Mouse (Mus musculus): ENCODE measurements at regions not wholly inside any gene's neighbourhood (a gene's known extent, or its start where the extent isn't known, plus 50 kb on each side); places are given as distances from the start of the nearest gene placed in this dataset.

DNA sequence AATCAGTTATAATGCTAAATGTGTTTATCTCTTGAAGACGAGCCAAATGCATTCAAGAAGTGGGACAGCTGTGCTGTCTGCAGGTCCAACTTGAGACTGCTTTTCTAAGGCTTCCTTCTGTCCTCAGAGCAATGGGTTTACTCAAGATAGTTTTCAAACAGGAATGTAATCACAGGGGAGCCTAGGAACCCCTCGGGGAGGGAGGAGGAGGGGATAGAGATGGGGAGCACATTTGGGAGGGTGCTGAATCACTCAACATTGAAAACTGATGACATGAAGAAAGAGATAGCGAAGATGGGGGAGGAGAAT, 56.5 kb upstream of the Frem1 start:
- Histone ChIP-seq H3K9me3 (ENCODE audit: control insufficient read depth, low read length) (no peaks in the 10 kb centered on the region), H3K4me1 (ENCODE audit: control insufficient read depth in 2 of 2, insufficient read depth in 2 of 2, low read length in 2 of 2) (peaks cover 5 to 15% of the 10 kb centered on the region in 2 experiments), H3K27ac (replicated peaks in 1 of 2; ENCODE audit: control insufficient read depth in 1 of 2, insufficient read depth in 1 of 2, low read depth in 2 of 2, low read length in 2 of 2) (no peak overlapping the region), H3K4me2 (ENCODE audit: low read length) (no peak overlapping the region), H3K27me3 (ENCODE audit: control insufficient read depth, insufficient read depth, low read length) (no peaks in the 10 kb centered on the region), H3K36me3 (ENCODE audit: control insufficient read depth, insufficient read depth, low read length) (no peaks in the 10 kb centered on the region), H3K9ac (ENCODE audit: low read length) (no peak overlapping the region), H3K4me3 (ENCODE audit: control insufficient read depth in 1 of 2, insufficient read depth in 1 of 2, low read depth in 1 of 2, low read length in 2 of 2) (no peak overlapping the region)
- WGBS: 52% methylated on average over 3 of the region's 3 CpGs
- no peak for ATAC-seq (ENCODE audit: insufficient number of reproducible peaks, insufficient read depth, low FRiP score, low read depth)

DNA sequence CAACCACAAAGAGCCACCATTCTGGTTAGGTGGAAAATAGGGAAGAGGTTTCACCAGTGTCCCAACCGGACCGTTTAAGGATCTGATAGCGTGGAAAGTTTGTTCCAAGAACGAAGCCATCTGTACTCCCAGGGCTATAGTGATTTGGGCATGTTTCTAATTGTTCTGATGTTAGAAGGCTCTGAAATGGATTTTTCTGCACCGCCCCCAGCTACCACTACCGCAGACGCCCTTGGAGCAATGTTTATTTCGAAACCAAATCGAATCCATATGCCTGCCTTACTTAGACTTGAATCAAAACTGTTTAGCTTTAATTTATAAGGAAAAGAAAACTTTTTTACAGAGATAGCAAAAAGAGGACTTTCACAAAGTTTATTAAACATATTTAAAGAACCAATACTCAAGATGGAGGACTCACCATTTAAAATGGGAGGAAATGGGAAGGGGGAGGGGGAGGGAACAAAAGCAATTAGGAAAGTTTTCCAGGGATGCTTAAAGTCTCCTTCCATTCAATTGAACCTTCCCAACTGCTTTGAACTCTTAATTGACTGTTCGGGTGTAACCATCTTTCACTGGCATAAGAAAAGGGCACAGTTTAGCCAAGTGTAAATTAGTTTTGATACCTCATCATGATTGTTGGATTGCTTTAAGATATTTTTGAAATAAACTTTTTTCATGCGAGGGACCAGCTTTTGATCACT, 56.0 kb upstream of the Frem1 start:
- H3K9me3 ChIP-seq (ENCODE audit: control insufficient read depth, low read length): no peaks in the 10 kb centered on the region
- H3K9ac ChIP-seq (ENCODE audit: low read length): no peak overlapping the region
- H3K4me2 ChIP-seq (ENCODE audit: low read length): no peak overlapping the region
- ATAC-seq (ENCODE audit: insufficient number of reproducible peaks, insufficient read depth, low FRiP score, low read depth): no peak
- WGBS: 85% methylated on average over 11 of the region's 11 CpGs
- peaks cover 5 to 15% of the 10 kb centered on the region in 2 experiments for H3K4me1 ChIP-seq (ENCODE audit: control insufficient read depth in 2 of 2, insufficient read depth in 2 of 2, low read length in 2 of 2)
- no peaks in the 10 kb centered on the region for H3K27me3 ChIP-seq (ENCODE audit: control insufficient read depth, insufficient read depth, low read length)
- H3K27ac ChIP-seq (replicated peaks in 1 of 2; ENCODE audit: control insufficient read depth in 1 of 2, insufficient read depth in 1 of 2, low read depth in 2 of 2, low read length in 2 of 2): no peak overlapping the region
- no peaks in the 10 kb centered on the region for H3K36me3 ChIP-seq (ENCODE audit: control insufficient read depth, insufficient read depth, low read length)
- H3K4me3 ChIP-seq (ENCODE audit: control insufficient read depth in 1 of 2, insufficient read depth in 1 of 2, low read depth in 1 of 2, low read length in 2 of 2): no peak overlapping the region

- no peak overlapping the region for H3K4me3 ChIP-seq (ENCODE audit: control insufficient read depth in 1 of 2, insufficient read depth in 1 of 2, low read depth in 1 of 2, low read length in 2 of 2)
- no peaks in the 10 kb centered on the region for H3K9me3 ChIP-seq (ENCODE audit: control insufficient read depth, low read length)
- no peaks in the 10 kb centered on the region for H3K36me3 ChIP-seq (ENCODE audit: control insufficient read depth, insufficient read depth, low read length)
- H3K27me3 ChIP-seq (ENCODE audit: control insufficient read depth, insufficient read depth, low read length): no peaks in the 10 kb centered on the region
- no peak overlapping the region for H3K4me2 ChIP-seq (ENCODE audit: low read length)
- H3K4me1 ChIP-seq (ENCODE audit: control insufficient read depth in 2 of 2, insufficient read depth in 2 of 2, low read length in 2 of 2): peaks cover 7 to 15% of the 10 kb centered on the region in 2 experiments
- H3K9ac ChIP-seq (ENCODE audit: low read length): no peak overlapping the region
- H3K27ac ChIP-seq (replicated peaks in 1 of 2; ENCODE audit: control insufficient read depth in 1 of 2, insufficient read depth in 1 of 2, low read depth in 2 of 2, low read length in 2 of 2): no peak overlapping the region
- ATAC-seq (ENCODE audit: insufficient number of reproducible peaks, insufficient read depth, low FRiP score, low read depth): no peak
- WGBS: 35% methylated on average over 2 of the region's 2 CpGs
These were observed 55.0 kb upstream of the Frem1 start for GRCm38 (mm10) chr4:83107161-83107560.

GRCm38 (mm10) chr4:83104045-83104681, 52.0 kb upstream of the Frem1 start:
- Histone ChIP-seq H3K4me3 (ENCODE audit: control insufficient read depth in 1 of 2, insufficient read depth in 1 of 2, low read depth in 1 of 2, low read length in 2 of 2) (no peak overlapping the region), H3K4me1 (ENCODE audit: control insufficient read depth in 2 of 2, insufficient read depth in 2 of 2, low read length in 2 of 2) (peaks cover 10 to 15% of the 10 kb centered on the region in 2 experiments), H3K4me2 (ENCODE audit: low read length) (peak overlapping the region; percentile 45), H3K9ac (ENCODE audit: low read length) (no peak overlapping the region), H3K27ac (replicated peaks in 1 of 2; ENCODE audit: control insufficient read depth in 1 of 2, insufficient read depth in 1 of 2, low read depth in 2 of 2, low read length in 2 of 2) (peak overlapping the region; percentile 71 to 74), H3K9me3 (ENCODE audit: control insufficient read depth, low read length) (no peaks in the 10 kb centered on the region), H3K27me3 (ENCODE audit: control insufficient read depth, insufficient read depth, low read length) (no peaks in the 10 kb centered on the region), H3K36me3 (ENCODE audit: control insufficient read depth, insufficient read depth, low read length) (no peaks in the 10 kb centered on the region)
- ATAC-seq (ENCODE audit: insufficient number of reproducible peaks, insufficient read depth, low FRiP score, low read depth): peak; percentile 87
- 7% methylated on average over 5 of the region's 5 CpGs for WGBS

DNA sequence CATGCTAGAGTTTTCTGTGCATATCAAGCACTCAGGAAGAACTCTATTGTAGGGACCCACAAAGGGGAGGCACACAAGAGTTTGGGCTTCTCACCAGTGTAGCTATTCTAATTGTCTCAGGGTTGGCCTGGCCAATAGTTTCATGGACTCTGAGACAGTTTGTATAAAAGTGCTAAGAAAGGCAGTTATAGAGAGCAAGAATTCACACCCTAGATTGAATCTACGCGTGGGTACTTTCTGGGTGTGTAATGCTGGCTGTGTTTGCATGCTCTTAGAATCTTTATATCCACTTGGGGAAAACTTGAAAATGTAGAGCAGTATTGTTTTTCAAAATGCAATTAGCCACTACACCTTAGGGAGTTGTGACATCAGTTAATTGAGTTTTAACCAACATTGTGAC, 50.8 kb upstream of the Frem1 start:
- Histone ChIP-seq H3K4me2 (ENCODE audit: low read length) (no peak overlapping the region), H3K9me3 (ENCODE audit: control insufficient read depth, low read length) (no peaks in the 10 kb centered on the region), H3K9ac (ENCODE audit: low read length) (no peak overlapping the region), H3K4me1 (ENCODE audit: control insufficient read depth in 2 of 2, insufficient read depth in 2 of 2, low read length in 2 of 2) (peaks cover 12 to 18% of the 10 kb centered on the region in 2 experiments), H3K4me3 (ENCODE audit: control insufficient read depth in 1 of 2, insufficient read depth in 1 of 2, low read depth in 1 of 2, low read length in 2 of 2) (no peak overlapping the region), H3K36me3 (ENCODE audit: control insufficient read depth, insufficient read depth, low read length) (no peaks in the 10 kb centered on the region), H3K27ac (replicated peaks in 1 of 2; ENCODE audit: control insufficient read depth in 1 of 2, insufficient read depth in 1 of 2, low read depth in 2 of 2, low read length in 2 of 2) (no peak overlapping the region), H3K27me3 (ENCODE audit: control insufficient read depth, insufficient read depth, low read length) (no peaks in the 10 kb centered on the region)
- WGBS: 96% methylated on average over 2 of the region's 2 CpGs
- ATAC-seq (ENCODE audit: insufficient number of reproducible peaks, insufficient read depth, low FRiP score, low read depth): no peak

- WGBS: 59% methylated on average over 3 of the region's 3 CpGs
- Histone ChIP-seq H3K27me3 (ENCODE audit: control insufficient read depth, insufficient read depth, low read length) (no peaks in the 10 kb centered on the region), H3K27ac (replicated peaks in 1 of 2; ENCODE audit: control insufficient read depth in 1 of 2, insufficient read depth in 1 of 2, low read depth in 2 of 2, low read length in 2 of 2) (peak overlapping the region in 1 of 2 experiments; percentile 6; a peak in 1 of 4 replicates), H3K9ac (ENCODE audit: low read length) (no peak overlapping the region), H3K4me3 (ENCODE audit: control insufficient read depth in 1 of 2, insufficient read depth in 1 of 2, low read depth in 1 of 2, low read length in 2 of 2) (no peak overlapping the region), H3K4me2 (ENCODE audit: low read length) (no peak overlapping the region), H3K9me3 (ENCODE audit: control insufficient read depth, low read length) (no peaks in the 10 kb centered on the region), H3K4me1 (ENCODE audit: control insufficient read depth in 2 of 2, insufficient read depth in 2 of 2, low read length in 2 of 2) (peaks cover 15 to 21% of the 10 kb centered on the region in 2 experiments), H3K36me3 (ENCODE audit: control insufficient read depth, insufficient read depth, low read length) (no peaks in the 10 kb centered on the region)
- ATAC-seq (ENCODE audit: insufficient number of reproducible peaks, insufficient read depth, low FRiP score, low read depth): no peak
These were observed 49.9 kb upstream of the Frem1 start for GRCm38 (mm10) chr4:83102022-83102421.
